Mouse (Mus musculus): ENCODE measurements around the gene Eef1akmt4.
"Not testable (repeated sequence)": the region's sequence is repeated elsewhere in the genome, so short reads cannot be mapped to it uniquely, and the experiment has no call there.

Eef1akmt4 gene

GRCm38 (mm10) chr16:20628871-20629391 lies 17.5 kb downstream of the Eef1akmt4 start:
- no peak for DNase-seq

DNA sequence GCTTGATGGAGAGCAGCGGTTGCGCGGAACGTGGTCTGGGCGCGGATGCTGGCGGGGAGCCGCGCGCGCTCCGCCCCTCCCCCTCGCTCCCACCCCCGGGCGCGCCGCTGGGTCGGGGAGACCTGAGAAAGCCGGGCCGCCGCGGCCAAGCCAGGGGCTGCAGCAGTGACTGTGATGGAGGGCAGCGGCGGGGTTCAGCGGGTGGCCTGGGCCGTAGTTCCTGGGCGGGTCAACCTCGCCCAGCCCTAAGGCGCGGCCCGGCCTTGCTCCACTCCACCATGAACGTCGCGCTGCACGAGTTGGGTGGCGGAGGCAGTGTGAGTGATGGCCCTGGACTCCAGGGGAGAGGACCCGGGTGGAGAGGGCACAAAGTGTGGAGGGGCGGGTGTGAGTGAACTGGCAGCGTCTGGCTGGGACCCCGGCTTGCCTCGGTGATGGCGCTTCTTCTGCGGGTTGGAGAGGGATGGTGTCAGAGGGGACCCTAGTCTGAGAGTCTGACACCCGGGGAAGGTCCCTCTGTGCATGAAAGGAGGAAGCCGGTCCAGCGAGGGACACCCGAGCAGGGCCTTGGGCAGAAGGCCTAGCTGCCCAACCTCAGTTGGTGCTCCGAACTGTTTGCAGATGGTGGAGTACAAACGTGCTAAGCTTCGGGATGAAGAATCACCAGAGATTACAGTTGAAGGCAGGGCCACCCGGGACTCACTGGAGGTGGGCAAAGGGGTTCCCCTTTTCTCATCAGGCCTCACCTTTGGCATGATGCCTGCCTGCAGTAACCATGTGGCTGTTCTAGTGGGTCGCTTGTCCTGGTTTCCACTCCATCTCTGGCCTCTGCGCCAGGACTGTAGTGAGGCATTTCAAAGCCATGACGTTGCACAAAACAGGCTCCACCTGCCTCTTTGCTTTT lies 18.6 kb downstream of the Eef1akmt4 start, which contains the start of gene Ece2:
Gene Ece2 (plus strand): TSS at position 98 of the 904 bp plus-strand sequence.
- DNase-seq, result peak; percentile 8

DNA sequence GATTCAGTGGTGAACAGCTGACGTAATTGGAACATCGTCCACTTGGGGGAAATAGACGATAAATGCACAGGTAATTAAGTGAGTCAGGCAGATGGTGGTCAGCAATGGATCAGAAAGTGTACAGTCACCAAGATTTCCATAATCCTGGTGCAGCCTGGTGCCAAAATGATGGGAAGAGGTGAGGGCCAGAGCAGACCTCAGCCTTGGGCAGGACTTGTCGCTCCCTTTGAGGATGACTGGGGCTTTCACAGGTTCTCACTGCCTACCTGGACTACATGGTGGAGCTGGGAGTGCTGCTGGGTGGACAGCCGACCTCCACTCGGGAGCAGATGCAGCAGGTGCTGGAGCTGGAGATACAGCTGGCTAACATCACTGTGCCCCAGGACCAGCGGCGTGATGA lies 26.0 kb downstream of the Eef1akmt4 start:
- no peak for DNase-seq

- no peak for DNase-seq
These were observed 27.0 kb downstream of the Eef1akmt4 start for GRCm38 (mm10) chr16:20638367-20638766.

DNA sequence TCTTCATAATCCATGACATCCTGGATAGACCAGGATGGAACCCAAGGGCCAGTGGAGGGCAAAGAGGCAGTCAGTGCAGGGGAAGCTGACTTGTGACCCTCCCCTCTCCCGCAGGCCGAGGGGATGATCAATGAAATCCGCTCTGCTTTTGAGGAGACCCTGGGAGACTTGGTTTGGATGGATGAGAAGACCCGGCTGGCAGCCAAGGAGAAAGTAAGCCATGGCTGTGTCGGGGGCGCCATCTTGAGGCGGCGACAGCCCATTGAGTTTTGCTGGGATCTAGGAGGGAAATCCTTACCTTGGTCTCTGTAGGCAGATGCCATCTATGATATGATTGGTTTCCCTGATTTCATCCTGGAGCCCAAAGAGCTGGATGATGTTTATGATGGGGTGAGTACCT lies 30.8 kb downstream of the Eef1akmt4 start:
- DNase-seq, result peak; percentile 64

GRCm38 (mm10) chr16:20643911-20644310 lies 32.5 kb downstream of the Eef1akmt4 start:
- DNase-seq, result no peak

DNA sequence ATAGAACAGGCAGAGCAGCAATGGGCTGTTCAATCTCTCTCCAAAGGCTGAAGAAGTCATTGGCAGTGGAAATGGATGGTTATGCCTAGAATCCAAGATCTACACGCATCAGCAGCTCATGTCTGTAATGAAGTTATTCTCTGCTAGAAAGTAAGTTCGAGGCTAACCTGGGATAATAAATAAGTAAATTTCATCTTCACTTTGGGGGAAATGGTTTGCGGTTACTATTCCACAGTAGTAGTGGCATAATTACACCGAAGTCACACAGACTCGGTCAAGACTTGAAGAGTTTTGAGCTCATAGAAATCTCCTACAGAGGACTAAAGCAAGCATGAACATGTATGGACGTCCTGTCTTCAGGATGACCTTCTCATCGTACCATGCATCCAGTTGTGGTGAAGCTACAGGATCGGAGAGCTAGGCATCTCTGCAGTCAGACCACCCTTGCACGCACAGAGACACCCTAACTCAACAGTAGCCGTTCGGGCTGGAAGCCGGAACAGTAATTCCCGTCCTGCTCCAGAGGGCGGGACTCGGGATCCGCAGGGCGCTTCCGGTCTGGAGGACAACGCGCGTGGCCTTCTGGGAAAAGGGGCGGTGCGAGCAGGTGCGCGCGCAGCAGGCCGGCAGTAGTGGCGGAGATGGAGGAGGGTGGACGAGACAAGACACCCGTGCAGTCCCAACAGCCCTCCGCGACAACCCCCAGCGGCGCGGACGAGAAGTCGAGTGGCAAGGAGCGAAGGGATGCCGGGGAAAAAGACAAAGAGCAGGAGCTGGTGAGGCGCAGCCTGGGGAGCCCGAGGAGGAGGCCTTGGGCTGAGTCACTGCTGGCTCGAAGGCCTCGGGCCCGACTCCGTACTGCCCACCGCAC lies 39.9 kb downstream of the Eef1akmt4 start, which contains the start of gene Psmd2:
Gene Psmd2 (plus strand): TSS at position 577 of the 871 bp plus-strand sequence.
- peak; percentile 95 for DNase-seq

DNA sequence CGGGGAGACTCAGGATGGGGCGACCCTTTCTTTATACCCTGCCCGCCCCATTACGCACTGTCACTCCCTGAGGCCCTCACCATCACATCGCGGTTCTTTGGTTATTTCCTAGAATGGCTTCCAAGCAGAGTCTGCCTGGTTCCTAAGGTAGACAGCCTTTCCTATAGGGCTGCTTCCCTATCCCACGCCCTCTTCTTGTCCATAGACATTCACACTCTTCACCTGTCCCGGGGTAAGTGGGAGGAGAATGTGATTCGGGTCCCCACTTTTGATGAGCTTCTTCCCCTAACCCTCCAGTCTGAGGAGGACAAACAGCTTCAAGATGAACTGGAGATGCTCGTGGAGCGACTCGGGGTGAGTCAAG lies 40.5 kb downstream of the Eef1akmt4 start:
- DNase-seq, result no peak

DNA sequence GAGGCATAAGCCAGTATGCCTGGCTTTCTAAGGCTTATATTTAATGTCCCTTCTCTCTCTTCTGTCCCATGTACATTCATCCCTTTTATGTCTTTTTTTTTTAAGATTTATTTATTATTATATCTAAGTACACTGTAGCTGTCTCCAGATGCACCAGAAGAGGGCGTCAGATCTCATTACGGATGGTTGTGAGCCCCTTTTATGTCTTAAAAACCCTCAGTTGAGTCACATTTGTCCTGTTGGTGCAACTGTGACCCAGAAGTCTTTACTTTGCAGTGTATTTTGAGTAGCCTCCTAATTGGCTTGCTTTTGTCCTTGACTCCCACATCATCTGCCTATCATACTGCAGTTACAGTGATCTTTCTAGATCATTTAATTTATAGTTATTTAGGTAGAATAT lies 41.9 kb downstream of the Eef1akmt4 start:
- no peak for DNase-seq

DNA sequence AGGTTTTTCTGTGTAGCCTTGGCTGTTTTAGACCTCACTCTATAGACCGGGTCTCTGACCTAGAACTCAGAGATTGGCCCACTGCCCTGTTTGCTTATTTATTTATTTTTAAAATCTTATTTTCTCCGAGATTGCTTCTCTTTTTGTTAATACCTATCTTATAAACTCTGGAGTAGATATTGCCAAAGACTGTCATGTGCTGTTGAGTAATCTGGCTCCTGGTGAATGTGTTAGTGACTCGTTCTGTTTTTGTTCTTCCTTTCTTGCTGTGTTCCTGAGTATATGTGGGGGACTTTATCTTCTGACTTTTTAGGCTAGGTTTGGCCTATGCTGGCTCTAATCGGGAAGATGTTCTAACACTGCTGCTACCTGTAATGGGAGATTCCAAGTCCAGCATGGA lies 46.3 kb downstream of the Eef1akmt4 start:
- DNase-seq, result no peak

DNA sequence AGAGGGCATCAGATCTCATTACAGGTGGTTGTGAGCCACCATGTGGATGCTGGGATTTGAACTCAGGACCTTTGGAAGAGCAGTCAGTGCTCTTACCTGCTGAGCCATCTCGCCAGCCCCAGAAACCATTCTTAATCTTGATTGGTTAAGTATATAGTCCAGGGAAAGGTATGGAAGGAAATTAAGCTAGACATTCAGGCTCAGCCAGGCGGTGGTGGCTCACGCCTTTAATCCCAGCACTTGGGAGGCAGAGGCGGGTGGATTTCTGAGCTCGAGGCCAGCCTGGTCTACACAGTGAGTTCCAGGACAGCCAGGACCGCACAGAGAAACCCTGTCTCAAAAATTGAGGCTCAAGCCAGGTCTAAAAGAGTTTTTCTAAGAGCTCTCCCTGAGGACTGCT lies 56.6 kb downstream of the Eef1akmt4 start, which contains the start of gene Eif4g1:
Gene Eif4g1 (plus strand): TSS at position 301 of the 400 bp plus-strand sequence.
- not testable (repeated sequence) for DNase-seq

Measured in thymus, postnatal 25 days (tissue).